Mouse (Mus musculus): ENCODE measurements at regions not wholly inside any gene's neighbourhood (a gene's known extent, or its start where the extent isn't known, plus 50 kb on each side); places are given as distances from the start of the nearest gene placed in this dataset.

DNA sequence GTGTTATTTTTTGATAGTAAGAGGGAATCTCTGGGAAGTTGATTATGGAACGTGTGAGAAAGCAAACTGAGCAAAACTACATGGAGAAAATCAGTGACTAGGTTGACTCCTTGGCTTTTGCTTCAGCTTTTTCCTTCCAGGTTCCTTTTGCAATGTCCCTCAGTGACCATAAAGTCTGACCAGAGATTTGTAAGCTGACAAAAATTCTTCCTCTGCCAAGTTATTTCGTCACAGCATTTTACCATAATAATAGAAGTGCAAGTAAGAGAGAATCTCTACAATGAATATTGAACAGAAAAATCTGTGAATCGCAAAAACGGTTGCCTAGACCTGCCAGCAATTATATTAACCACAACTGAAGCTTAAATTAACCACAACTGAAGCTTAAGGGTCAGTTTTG, 479.3 kb downstream of the Kcnj2 start:
- Histone ChIP-seq H3K4me3 (ENCODE audit: low read depth, low read length) (no peak overlapping the region), H3K27ac (ENCODE audit: low read depth, low read length) (no peak overlapping the region), H3K9me3 (ENCODE audit: control insufficient read depth, low read length) (no peaks in the 10 kb centered on the region), H3K36me3 (ENCODE audit: control insufficient read depth, insufficient read depth, low read length) (no peaks in the 10 kb centered on the region), H3K4me2 (replicated peaks; ENCODE audit: low read depth, low read length) (no peak overlapping the region), H3K9ac (ENCODE audit: low read depth, low read length) (no peak overlapping the region), H3K27me3 (ENCODE audit: control insufficient read depth, insufficient read depth, low read length) (no peaks in the 10 kb centered on the region), H3K4me1 (replicated peaks; ENCODE audit: control insufficient read depth, insufficient read depth, low read length) (no peaks in the 10 kb centered on the region)
- ATAC-seq (ENCODE audit: low FRiP score) (no peak), DNase-seq (ENCODE audit: low spot score) (no peak)
- WGBS, result 91% methylated on average over 4 of the region's 4 CpGs

DNA sequence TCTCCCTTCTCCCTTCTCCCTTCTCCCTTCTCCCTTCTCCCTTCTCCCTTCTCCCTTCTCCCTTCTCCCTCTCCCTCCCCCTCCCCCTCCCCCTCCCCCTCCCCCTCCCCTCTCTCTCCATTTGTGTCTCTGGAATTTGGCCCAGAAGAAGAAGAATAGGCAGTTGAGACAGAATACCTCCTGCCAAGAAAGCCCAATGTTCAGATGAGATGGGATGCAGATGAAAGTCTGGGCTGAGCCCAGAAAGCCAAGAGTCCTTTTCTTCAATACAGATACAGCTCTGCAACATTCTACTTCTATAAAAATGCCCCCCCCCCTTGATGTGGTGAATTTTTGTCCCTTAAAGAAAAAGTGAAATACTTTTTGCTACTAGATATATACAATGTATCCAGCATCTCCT, 489.2 kb downstream of the Kcnj2 start:
- H3K9me3 ChIP-seq (ENCODE audit: control insufficient read depth, low read length), result no peaks in the 10 kb centered on the region
- DNase-seq (ENCODE audit: low spot score) (no peak), ATAC-seq (ENCODE audit: low FRiP score) (no peak)
- H3K27me3 ChIP-seq (ENCODE audit: control insufficient read depth, insufficient read depth, low read length), result no peaks in the 10 kb centered on the region
- no peaks in the 10 kb centered on the region for H3K36me3 ChIP-seq (ENCODE audit: control insufficient read depth, insufficient read depth, low read length)
- no peak overlapping the region for H3K27ac ChIP-seq (ENCODE audit: low read depth, low read length)
- H3K4me1 ChIP-seq (replicated peaks; ENCODE audit: control insufficient read depth, insufficient read depth, low read length), result no peaks in the 10 kb centered on the region
- H3K9ac ChIP-seq (ENCODE audit: low read depth, low read length), result no peak overlapping the region
- no peak overlapping the region for H3K4me3 ChIP-seq (ENCODE audit: low read depth, low read length)
- no peak overlapping the region for H3K4me2 ChIP-seq (replicated peaks; ENCODE audit: low read depth, low read length)

DNA sequence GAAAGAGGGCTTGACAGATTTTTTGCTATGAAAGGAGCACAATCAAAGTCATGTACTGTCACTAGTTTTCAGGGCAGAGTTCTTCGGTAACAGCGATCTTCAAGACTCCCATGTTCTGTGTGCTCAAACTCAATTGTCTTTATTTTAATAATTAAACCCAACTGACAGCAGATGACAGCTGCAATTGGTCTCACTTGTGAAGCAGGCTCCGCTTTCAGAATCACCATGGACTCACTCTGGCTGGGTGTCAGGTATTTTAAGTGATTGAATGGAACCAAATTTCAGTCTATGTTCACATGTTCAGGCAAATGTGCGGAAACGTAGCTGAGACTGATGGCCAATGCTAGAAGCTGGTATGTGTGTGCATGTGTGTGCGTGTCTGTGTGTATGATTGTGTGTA, 489.7 kb downstream of the Kcnj2 start:
- Histone ChIP-seq H3K27ac (ENCODE audit: low read depth, low read length) (no peak overlapping the region), H3K9me3 (ENCODE audit: control insufficient read depth, low read length) (no peaks in the 10 kb centered on the region), H3K36me3 (ENCODE audit: control insufficient read depth, insufficient read depth, low read length) (no peaks in the 10 kb centered on the region), H3K4me3 (ENCODE audit: low read depth, low read length) (no peak overlapping the region), H3K9ac (ENCODE audit: low read depth, low read length) (no peak overlapping the region), H3K4me2 (replicated peaks; ENCODE audit: low read depth, low read length) (no peak overlapping the region), H3K4me1 (replicated peaks; ENCODE audit: control insufficient read depth, insufficient read depth, low read length) (no peaks in the 10 kb centered on the region), H3K27me3 (ENCODE audit: control insufficient read depth, insufficient read depth, low read length) (no peaks in the 10 kb centered on the region)
- WGBS, result 73% methylated on average over 6 of the region's 6 CpGs
- DNase-seq (ENCODE audit: low spot score) (no peak), ATAC-seq (ENCODE audit: low FRiP score) (no peak)

DNA sequence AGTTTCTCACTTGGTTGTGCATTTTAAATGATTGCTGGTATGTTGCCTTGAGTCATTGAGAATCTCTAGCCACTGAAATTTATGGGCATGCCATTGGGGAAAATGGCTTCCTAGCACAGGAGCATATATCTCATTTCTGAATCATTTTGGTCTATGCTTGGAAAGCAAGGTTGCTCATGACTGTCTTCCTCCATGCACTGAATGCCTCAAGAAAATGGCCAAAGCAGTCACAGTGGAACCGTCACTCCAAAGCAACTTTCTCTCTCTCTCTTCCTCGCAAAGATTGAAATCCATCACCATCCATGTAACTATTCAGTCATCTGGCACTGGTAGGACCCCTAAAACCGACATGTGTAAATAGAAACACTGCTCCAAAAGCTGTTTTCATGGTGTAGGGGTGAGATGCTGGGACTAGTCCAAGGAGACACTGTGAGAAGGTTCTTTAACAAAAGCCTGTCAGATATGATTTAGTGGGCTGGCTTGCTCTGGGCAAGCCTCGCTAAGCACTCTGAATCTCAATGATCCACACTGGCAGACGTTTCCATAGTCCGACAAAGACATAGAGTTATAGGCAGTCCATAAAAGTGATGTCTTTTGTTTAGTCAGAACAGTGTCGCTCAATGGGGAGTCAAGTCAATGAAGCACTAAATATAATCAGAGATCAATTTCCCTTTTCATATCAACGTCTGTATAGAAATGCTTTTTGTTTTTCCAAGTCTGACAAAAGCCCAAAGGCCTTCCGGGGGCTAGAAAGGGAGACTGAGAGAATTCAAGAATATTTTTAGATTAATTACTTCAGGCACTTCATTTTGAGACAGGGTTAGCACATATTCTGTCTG, 492.6 kb downstream of the Kcnj2 start:
- Histone ChIP-seq H3K36me3 (ENCODE audit: control insufficient read depth, insufficient read depth, low read length) (no peaks in the 10 kb centered on the region), H3K4me2 (replicated peaks; ENCODE audit: low read depth, low read length) (no peak overlapping the region), H3K4me3 (ENCODE audit: low read depth, low read length) (no peak overlapping the region), H3K9me3 (ENCODE audit: control insufficient read depth, low read length) (no peaks in the 10 kb centered on the region), H3K27ac (ENCODE audit: low read depth, low read length) (peak overlapping the region; percentile 33; the same call in 1 of the 2 replicates), H3K4me1 (replicated peaks; ENCODE audit: control insufficient read depth, insufficient read depth, low read length) (no peaks in the 10 kb centered on the region), H3K9ac (ENCODE audit: low read depth, low read length) (no peak overlapping the region), H3K27me3 (ENCODE audit: control insufficient read depth, insufficient read depth, low read length) (no peaks in the 10 kb centered on the region)
- DNase-seq (ENCODE audit: low spot score) (peak; percentile 50), ATAC-seq (ENCODE audit: low FRiP score) (peak; percentile 84)
- WGBS, result 35% methylated on average over 9 of the region's 9 CpGs

DNA sequence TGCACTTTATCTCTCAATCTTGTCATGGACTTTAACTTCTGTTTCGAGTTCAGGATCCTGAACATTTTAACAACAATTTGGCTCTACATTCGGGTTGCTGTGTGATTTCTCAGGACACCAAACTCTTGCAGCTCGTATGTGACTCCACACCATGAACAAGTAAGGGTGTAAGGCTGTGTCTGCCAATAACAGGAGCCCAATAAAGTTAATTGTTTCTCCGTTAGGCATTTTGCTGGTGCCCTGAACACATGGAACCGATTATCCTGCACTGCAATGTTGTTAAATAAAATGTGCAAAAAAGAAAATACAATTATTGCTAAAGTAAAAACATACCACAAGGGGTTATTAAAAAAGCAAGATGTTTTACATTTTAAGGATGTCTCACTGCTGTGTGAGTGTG, 497.2 kb downstream of the Kcnj2 start:
- DNase-seq (ENCODE audit: low spot score) (no peak), ATAC-seq (ENCODE audit: low FRiP score) (no peak)
- no peak overlapping the region for H3K9ac ChIP-seq (ENCODE audit: low read depth, low read length)
- no peak overlapping the region for H3K4me3 ChIP-seq (ENCODE audit: low read depth, low read length)
- no peak overlapping the region for H3K27ac ChIP-seq (ENCODE audit: low read depth, low read length)
- no peaks in the 10 kb centered on the region for H3K36me3 ChIP-seq (ENCODE audit: control insufficient read depth, insufficient read depth, low read length)
- H3K4me2 ChIP-seq (replicated peaks; ENCODE audit: low read depth, low read length), result no peak overlapping the region
- no peaks in the 10 kb centered on the region for H3K9me3 ChIP-seq (ENCODE audit: control insufficient read depth, low read length)
- H3K27me3 ChIP-seq (ENCODE audit: control insufficient read depth, insufficient read depth, low read length), result no peaks in the 10 kb centered on the region
- H3K4me1 ChIP-seq (replicated peaks; ENCODE audit: control insufficient read depth, insufficient read depth, low read length), result no peaks in the 10 kb centered on the region
- WGBS, result 69% methylated on average over 5 of the region's 5 CpGs

DNA sequence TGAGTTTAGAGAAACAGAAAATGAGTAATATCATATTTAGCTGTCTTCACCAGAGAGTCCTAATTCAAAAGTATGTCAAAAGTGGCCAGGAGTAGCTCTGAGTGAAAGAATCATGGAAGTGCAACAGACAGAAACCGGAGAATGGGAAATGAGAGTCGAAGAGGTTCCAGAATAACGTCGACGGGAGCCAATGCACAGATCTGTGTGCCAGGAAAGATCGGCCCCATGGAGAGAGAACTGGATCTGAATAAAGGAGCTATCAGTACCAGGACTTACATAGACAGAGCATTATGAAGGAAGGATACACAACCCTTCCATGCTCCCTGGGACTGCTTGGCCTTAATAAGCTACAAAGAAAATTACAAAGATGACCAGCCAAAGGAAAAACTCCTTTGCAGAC, 502.1 kb downstream of the Kcnj2 start:
- Histone ChIP-seq H3K27me3 (ENCODE audit: control insufficient read depth, insufficient read depth, low read length) (no peaks in the 10 kb centered on the region), H3K27ac (ENCODE audit: low read depth, low read length) (no peak overlapping the region), H3K9me3 (ENCODE audit: control insufficient read depth, low read length) (no peaks in the 10 kb centered on the region), H3K9ac (ENCODE audit: low read depth, low read length) (no peak overlapping the region), H3K4me2 (replicated peaks; ENCODE audit: low read depth, low read length) (no peak overlapping the region), H3K4me3 (ENCODE audit: low read depth, low read length) (no peak overlapping the region), H3K36me3 (ENCODE audit: control insufficient read depth, insufficient read depth, low read length) (no peaks in the 10 kb centered on the region), H3K4me1 (replicated peaks; ENCODE audit: control insufficient read depth, insufficient read depth, low read length) (no peaks in the 10 kb centered on the region)
- DNase-seq (ENCODE audit: low spot score), result no peak
- ATAC-seq (ENCODE audit: low FRiP score), result no peak
- 98% methylated on average over 6 of the region's 6 CpGs for WGBS

DNA sequence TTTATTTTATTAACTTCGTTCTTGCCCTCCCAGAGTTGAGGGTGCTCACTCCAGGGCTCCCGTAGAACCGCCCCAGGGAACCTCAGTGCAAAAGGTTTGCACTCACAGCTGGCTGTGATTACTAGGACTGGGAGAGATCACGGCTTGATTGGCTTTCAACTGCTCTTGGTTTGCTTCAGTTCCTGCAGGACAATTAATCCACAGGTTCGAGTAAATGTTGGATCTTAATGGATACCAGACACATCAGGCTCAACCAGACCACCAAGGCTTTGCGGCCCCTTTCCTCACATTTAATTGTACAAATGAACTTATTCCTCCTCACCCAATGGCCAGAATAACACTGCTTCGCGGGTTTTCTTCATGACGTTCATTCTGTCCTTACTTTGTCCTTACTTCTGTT, 502.9 kb downstream of the Kcnj2 start:
- DNase-seq (ENCODE audit: low spot score), result no peak
- no peaks in the 10 kb centered on the region for H3K4me1 ChIP-seq (replicated peaks; ENCODE audit: control insufficient read depth, insufficient read depth, low read length)
- no peaks in the 10 kb centered on the region for H3K9me3 ChIP-seq (ENCODE audit: control insufficient read depth, low read length)

DNA sequence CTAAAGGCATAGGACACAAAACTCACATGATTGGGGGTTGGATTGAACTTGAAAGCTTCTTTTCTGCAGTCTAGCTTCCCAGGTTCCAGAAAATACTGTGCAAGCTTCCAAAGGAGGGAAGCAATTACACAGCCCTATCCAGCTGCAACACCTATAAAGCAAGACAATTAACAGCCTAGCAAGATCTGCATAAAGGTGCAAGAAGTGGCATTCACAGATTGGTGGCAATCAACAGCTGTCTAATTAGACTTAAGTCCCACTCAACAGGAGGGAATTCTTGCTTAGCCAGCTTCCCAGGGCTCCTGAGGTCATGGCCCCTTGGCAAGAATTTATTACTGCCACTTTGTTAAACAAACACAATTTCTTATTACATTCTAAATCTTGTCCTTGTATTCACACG, 511.9 kb downstream of the Kcnj2 start:
- Histone ChIP-seq H3K27ac (ENCODE audit: low read depth, low read length) (no peak overlapping the region), H3K4me3 (ENCODE audit: low read depth, low read length) (no peak overlapping the region), H3K9me3 (ENCODE audit: control insufficient read depth, low read length) (no peaks in the 10 kb centered on the region), H3K9ac (ENCODE audit: low read depth, low read length) (no peak overlapping the region), H3K4me1 (replicated peaks; ENCODE audit: control insufficient read depth, insufficient read depth, low read length) (no peaks in the 10 kb centered on the region), H3K27me3 (ENCODE audit: control insufficient read depth, insufficient read depth, low read length) (no peaks in the 10 kb centered on the region), H3K4me2 (replicated peaks; ENCODE audit: low read depth, low read length) (no peak overlapping the region), H3K36me3 (ENCODE audit: control insufficient read depth, insufficient read depth, low read length) (no peaks in the 10 kb centered on the region)
- ATAC-seq (ENCODE audit: low FRiP score) (no peak), DNase-seq (ENCODE audit: low spot score) (no peak)
- WGBS, result 9% methylated on average over 1 of the region's 1 CpGs

More for the DNA sequence above, 502.9 kb downstream of the Kcnj2 start:
- Histone ChIP-seq H3K27ac (ENCODE audit: low read depth, low read length) (no peak overlapping the region), H3K36me3 (ENCODE audit: control insufficient read depth, insufficient read depth, low read length) (no peaks in the 10 kb centered on the region), H3K27me3 (ENCODE audit: control insufficient read depth, insufficient read depth, low read length) (no peaks in the 10 kb centered on the region), H3K4me3 (ENCODE audit: low read depth, low read length) (no peak overlapping the region), H3K9ac (ENCODE audit: low read depth, low read length) (no peak overlapping the region), H3K4me2 (replicated peaks; ENCODE audit: low read depth, low read length) (no peak overlapping the region)
- WGBS, result 74% methylated on average over 9 of the region's 9 CpGs
- ATAC-seq (ENCODE audit: low FRiP score), result no peak

DNA sequence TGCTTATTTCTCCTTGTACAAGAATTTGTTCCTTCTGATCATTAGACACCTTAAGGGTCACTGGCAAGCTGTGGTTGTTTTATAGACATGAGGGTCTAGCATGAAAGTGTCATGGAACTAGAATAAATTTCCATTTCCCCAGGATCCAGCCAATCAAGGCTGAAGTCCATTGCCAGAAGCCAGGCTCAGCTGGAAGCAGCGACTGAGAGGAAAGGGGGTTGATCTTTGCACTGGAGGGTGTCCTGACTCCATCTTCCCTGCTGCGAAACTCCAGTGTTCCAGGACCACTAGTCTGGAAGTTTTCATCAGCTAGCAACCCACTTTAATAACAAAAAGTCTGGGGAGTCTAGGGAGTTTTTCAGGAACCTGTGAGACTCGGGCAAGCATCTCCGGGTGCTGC, 517.0 kb downstream of the Kcnj2 start:
- Histone ChIP-seq H3K4me1 (replicated peaks; ENCODE audit: control insufficient read depth, insufficient read depth, low read length) (no peaks in the 10 kb centered on the region), H3K27me3 (ENCODE audit: control insufficient read depth, insufficient read depth, low read length) (no peaks in the 10 kb centered on the region), H3K4me3 (ENCODE audit: low read depth, low read length) (no peak overlapping the region), H3K9ac (ENCODE audit: low read depth, low read length) (no peak overlapping the region), H3K36me3 (ENCODE audit: control insufficient read depth, insufficient read depth, low read length) (no peaks in the 10 kb centered on the region), H3K27ac (ENCODE audit: low read depth, low read length) (no peak overlapping the region), H3K4me2 (replicated peaks; ENCODE audit: low read depth, low read length) (no peak overlapping the region), H3K9me3 (ENCODE audit: control insufficient read depth, low read length) (no peaks in the 10 kb centered on the region)
- DNase-seq (ENCODE audit: low spot score) (no peak), ATAC-seq (ENCODE audit: low FRiP score) (no peak)
- 69% methylated on average over 4 of the region's 4 CpGs for WGBS

All from hindbrain, embryonic 11.5 days (tissue).